Mouse (Mus musculus) ovary, postnatal 36 days (tissue): ENCODE data around the gene Tha1.
A peak's percentile ranks its signal among the peaks of the same experiment; 100 is the strongest.
"Not testable (repeated sequence)": the region's sequence is repeated elsewhere in the genome, so short reads cannot be mapped to it uniquely, and the experiment has no call there.

ENCODE experiments used
- DNase-seq: peaks from one replicate; pipeline ENCODE4 v3.0.0; 2022; ENCODE audit warnings: low spot score, mixed read lengths

Tha1 gene

GRCm38 (mm10) chr11:117848985-117849671, 24.2 kb downstream of the Tha1 start, which contains the start of gene Birc5:
Gene Birc5 (plus strand): TSS chr11:117849251.
- DNase-seq, result peak; percentile 96

DNA sequence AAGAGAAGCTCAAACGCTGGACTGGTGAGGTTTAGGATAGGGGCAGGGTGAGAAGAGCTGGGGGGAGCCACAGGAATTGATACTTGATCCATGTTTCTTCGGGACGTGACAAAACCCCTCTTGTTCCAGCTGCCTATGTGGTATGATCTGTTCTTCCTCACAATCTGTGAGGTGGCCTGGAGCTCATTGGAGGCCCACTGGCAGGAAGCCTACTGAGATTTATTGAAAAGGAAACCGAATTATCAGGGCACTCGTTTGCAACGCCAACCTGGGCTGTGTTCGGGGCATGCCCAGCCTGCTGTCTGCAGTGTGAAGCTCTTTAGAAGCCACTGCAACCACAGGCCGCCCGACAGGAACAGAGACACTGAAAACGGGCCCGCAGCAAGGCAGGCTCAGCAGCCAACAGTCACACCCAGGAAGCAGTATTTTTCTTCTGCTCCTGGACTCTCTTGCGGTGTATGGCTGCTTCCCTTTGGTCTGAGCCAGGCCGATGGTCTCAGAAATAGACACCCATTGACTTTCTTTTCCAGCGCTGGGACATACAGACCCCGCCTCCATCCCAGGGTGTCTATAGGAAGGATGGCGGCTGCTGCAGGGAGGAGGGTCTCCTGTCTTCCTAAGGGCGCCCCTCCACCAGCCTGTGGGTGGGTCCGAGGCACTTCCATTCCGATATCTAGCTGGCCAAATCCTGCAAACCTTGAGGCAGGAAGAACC, 24.9 kb downstream of the Tha1 start:
- DNase-seq, result no peak

GRCm38 (mm10) chr11:117847593-117848215, 25.6 kb downstream of the Tha1 start:
- DNase-seq, result no peak

DNA sequence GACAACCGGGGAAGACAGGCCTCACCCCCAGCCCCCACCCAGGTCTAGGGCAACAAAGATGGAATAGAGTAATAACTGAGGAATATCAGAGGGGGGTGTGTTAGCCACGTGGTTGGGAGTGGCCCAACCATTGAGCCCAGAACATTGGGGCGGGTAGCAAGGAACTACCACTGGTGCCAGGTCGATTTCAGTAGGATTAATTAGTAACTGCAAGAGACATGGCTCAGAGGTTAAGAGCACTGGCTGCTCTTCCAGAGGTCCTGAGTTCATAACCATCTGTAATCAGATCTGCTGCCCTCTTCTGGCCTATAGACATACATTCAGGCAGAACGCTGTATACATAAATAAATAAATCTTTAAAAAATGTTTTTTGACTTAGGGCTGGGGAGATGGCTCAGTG, 26.6 kb downstream of the Tha1 start:
- no peak for DNase-seq

DNA sequence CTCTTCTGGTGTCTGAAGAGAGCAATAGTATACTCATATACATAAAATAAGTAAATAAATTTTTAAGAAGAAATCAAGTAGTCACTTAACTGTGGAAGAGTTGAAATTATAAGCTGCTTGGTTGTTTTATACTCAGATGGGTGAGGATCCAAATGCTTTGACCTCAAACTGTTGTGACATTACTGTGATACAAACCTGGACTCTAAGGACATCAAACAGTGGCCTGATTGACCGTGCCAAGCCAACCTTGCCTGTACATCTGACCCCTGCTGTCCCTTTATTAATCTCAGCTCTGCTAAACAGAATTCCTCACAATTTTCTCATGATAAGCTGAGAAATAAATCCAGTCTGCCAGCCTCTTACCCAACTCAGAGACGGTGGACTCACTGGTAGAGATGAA, 27.6 kb downstream of the Tha1 start:
- no peak for DNase-seq

- DNase-seq, result no peak
Measured at GRCm38 (mm10) chr11:117844997-117845396, 28.3 kb downstream of the Tha1 start.

- DNase-seq, result no peak
Measured at GRCm38 (mm10) chr11:117843434-117843833, 29.8 kb downstream of the Tha1 start.

GRCm38 (mm10) chr11:117840910-117841309, 32.4 kb downstream of the Tha1 start:
- DNase-seq, result no peak

GRCm38 (mm10) chr11:117839021-117839420, 34.3 kb downstream of the Tha1 start:
- DNase-seq, result no peak

GRCm38 (mm10) chr11:117838572-117838971, 34.7 kb downstream of the Tha1 start:
- no peak for DNase-seq

- no peak for DNase-seq
Measured at GRCm38 (mm10) chr11:117836306-117836705, 37.0 kb downstream of the Tha1 start.

DNA sequence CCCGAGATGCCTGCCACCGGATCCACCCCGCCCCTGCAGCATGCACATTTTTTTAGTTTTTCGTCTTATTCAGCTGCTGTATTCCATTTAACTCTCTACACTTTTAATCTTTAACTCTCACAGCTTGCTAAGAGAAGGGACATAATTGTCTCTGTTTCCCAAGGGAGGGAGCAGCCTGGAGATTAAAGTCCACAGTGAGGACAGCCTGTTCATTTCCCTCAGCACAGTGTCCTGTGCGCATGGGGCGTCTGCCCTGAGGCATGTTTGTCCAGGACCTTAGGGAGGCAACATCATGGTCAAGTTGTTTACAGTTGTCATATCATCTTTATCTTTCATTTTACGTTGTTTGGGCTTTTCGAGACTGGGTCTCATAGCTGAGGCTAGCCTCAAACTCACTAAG, 39.2 kb downstream of the Tha1 start:
- no peak for DNase-seq

- not testable (repeated sequence) for DNase-seq
Measured at GRCm38 (mm10) chr11:117833509-117833908, 39.8 kb downstream of the Tha1 start.

DNA sequence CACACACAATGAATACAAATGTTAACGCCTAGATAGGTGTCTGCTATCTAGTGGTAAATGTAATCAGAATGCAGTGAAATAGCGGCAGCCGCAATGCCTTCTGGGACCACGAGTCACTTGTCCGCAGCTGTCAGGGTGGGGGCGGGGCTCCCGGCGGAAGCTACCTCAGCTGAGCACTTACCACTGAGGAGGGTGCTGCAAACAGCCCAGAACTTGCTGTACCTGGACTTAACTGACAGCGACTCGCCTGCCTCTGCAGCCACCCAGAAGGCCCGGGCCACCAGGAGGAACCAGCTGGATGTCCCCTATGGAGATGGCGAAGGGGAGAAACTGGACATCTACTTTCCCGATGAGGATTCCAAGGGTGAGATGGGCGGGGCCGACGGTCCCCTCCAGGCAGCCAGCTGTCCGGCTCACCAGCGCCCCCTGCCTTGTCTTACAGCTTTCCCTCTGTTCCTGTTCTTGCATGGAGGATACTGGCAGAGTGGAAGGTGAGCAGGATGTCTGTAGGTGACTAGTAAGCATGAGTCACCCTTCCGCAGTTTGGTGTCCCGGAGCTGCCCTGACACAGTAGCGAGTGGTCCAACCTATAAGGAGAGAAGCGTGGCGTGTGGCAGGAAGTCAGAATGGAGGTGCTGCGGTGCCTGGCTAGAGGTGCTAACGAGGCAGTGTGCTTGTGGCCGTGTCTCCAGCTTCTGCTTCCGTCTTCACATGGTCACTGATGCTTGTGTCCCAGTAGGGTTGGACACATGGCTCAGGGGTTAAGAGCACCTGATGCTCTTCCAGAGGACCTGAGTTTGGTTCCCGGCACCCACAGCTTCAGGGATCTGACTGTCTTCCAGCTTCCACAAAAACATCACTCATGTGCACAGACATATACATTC, 41.0 kb downstream of the Tha1 start:
- peak; percentile 66 for DNase-seq

DNA sequence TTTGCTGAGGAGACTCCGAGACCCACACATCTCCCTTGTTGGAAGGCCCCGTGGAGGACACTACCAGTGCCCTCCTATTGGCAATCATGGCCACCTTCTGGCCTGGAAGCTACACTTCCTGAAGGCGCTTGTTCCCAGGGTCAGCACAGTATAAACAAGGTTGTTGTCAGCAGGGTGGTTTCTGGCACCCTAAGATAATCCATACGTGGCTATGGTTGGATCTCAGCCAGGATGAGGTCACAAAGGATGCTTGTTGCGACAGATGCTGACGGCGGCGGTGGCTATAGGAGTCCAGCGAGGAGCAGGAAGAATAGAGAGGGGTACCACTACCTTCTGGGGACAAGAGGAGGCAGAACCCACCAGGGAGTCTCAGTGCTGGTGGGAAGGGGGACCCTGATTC, 42.9 kb downstream of the Tha1 start:
- DNase-seq, result no peak

DNA sequence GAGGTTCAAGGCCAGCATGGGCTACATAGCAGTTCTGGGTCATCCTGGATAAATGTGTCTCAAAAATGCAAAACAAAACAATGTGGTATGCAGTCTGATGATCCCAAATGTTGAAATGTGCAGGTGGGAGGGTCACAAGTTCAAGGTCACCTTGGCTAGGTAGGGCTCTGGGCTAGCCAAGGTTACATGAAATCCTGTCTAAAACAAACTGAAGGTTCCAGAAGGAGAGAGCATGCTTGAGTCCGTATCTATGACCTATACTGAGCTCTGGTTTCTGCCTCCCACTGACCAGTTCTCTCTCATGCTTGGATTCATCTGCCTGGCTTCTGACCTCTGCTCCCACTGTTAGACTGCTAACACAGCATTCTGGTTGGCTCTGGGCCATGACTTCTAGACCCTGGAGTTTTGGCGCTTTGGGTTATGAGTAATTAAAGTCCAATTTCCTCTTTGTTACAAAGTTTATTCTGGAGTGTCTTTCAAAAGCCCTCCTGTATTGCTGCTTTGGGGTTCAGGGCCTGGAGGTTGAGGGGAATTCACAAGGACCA, 43.5 kb downstream of the Tha1 start:
- DNase-seq, result no peak

DNA sequence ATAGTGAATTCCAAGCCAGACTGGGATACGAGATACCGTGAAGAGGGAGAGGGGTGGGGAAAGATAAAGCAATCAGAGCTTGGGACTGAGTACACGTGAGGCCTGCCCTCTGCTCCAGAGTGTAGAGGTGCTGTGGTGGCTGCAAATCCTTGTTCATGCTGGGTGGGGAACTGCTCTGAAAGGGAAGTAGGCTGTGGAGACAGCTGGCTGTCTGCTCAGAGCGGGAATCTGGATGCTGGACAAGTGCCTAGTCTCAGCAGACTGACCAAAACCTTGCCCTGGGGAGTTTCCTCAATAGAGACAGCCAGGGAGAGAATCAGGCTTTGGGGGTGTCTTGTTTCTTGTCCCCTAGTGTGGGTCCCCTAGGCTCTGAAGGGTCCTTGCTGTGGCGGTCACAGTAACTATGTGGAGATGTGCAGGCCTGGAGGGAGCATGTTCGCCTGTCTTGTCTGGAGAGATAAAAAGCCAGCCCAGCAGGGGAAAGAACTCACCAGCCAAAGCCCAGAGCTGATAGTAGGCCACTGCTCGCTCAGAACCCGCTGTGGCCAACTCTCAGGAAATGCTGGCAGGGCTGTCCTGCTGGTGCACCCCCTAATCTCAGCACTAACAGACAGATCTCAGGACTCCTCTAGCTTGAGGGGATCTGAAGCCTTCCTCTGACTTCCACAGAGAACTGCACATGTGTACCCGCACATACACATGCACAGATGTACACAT, 44.2 kb downstream of the Tha1 start:
- DNase-seq, result peak; percentile 41

DNA sequence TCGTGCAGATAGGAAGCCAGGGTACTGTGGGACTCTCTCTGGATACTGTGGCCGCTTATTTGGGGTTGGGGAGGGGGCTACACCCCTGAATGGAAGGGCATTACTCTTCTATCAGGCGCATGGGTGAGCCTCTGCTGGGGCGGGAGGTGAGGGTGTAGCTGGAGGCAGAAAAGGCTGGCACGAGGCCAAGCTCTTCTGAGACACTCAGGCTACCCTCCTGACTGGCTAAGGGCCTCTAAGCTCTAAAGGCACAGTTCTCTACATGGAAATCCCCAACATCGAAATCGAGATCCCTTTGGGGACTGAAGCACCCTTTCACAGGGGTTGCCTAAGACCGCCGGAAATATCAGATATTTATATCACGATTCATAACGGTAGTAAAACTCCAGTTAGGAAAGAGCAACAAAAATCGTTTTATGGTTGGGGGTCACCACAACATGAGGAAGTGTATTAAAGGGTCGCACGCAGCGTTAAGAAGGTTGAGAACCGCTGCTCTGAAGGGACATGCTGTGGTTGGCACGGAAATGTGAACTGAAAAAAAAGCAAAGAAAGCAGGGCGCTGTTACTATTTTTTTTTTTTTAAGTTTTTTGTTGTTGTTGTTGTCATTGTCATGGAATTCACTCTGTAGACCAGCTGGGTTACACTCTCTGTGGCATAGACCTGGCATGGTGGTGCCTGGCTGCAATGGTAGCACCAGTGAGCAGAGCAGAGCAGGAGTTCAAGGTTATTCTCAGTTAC, 45.0 kb downstream of the Tha1 start:
- DNase-seq, result peak; percentile 40

- DNase-seq, result no peak
Measured at GRCm38 (mm10) chr11:117827386-117827785, 45.9 kb downstream of the Tha1 start.

GRCm38 (mm10) chr11:117826916-117827315, 46.4 kb downstream of the Tha1 start:
- DNase-seq, result no peak
